Mouse (Mus musculus): ENCODE data around the gene Ran. TPM values are rescaled to one million over a fixed set of nuclear protein-coding genes. Genes with fewer than 3 reads are reported as not detected.

Gene Ran
- polyA plus RNA-seq, 1 experiment from 2014 or later, result 499 TPM

- ATAC-seq (replicated peaks; ENCODE audit: insufficient number of reproducible peaks, low FRiP score, low TSS enrichment), result no peak
- Histone ChIP-seq H3K9ac (ENCODE audit: low read depth, low read length) (no peak overlapping the region), H3K27ac (ENCODE audit: low read depth, low read length) (no peak overlapping the region), H3K9me3 (replicated peaks; ENCODE audit: control insufficient read depth, low read length) (no peaks in the 10 kb centered on the region), H3K27me3 (ENCODE audit: control insufficient read depth, insufficient read depth, low read length) (no peaks in the 10 kb centered on the region), H3K4me3 (ENCODE audit: low read depth, low read length) (no peak overlapping the region), H3K4me1 (ENCODE audit: control insufficient read depth, insufficient read depth, low read length) (no peaks in the 10 kb centered on the region), H3K4me2 (no peak overlapping the region), H3K36me3 (ENCODE audit: control insufficient read depth, insufficient read depth, low read length) (peaks cover 6% of the 10 kb centered on the region)
- WGBS (ENCODE audit: insufficient replicate concordance), result 94% methylated on average over 13 of the region's 13 CpGs
These were observed 33.9 kb upstream of the Ran start for GRCm38 (mm10) chr5:128985946-128986345.

DNA sequence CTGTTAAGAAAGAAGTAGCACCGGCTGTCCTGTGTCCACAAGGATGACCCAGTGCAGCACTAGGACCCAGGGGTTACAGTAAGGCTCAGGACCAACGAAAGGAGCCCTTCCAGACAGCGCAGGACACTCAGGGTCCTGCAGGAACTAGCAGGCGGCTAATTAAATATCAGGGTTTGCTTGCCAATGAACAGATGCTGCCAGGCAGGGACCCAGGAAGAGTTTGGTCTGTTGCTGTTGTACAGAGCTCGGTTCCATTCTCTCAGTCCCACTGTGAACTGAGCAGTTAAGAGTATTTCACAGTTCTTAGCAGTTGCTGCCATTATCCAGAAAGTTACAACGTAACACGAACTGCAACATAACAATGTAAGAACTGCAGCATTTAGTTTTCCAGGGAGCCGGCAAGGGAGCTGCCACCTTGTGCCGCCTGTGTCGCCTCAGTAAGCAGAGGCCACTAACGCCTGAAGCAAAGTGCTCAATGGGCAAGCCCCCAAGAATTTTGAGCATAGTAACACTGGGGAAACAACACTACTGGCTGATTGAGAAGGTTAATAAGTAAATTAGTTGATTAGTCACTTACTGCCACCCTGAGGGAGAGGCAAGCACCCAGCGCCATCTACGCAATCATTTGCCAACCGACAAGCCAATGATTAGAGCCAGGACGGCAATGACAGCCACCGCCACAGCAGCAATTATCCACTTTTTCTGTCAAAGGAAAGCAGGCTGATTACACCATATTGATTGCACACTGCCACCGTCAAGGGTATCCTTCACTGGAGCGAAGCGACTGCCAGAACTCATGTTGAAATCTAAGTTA lies 32.5 kb upstream of the Ran start:
- no peak for ATAC-seq (replicated peaks; ENCODE audit: insufficient number of reproducible peaks, low FRiP score, low TSS enrichment)
- Histone ChIP-seq H3K9ac (ENCODE audit: low read depth, low read length) (no peak overlapping the region), H3K4me1 (ENCODE audit: control insufficient read depth, insufficient read depth, low read length) (no peaks in the 10 kb centered on the region), H3K4me3 (ENCODE audit: low read depth, low read length) (no peak overlapping the region), H3K4me2 (no peak overlapping the region), H3K36me3 (ENCODE audit: control insufficient read depth, insufficient read depth, low read length) (peaks cover 19% of the 10 kb centered on the region), H3K27me3 (ENCODE audit: control insufficient read depth, insufficient read depth, low read length) (no peaks in the 10 kb centered on the region), H3K27ac (ENCODE audit: low read depth, low read length) (no peak overlapping the region), H3K9me3 (replicated peaks; ENCODE audit: control insufficient read depth, low read length) (no peaks in the 10 kb centered on the region)
- WGBS (ENCODE audit: insufficient replicate concordance), result 83% methylated on average over 19 of the region's 19 CpGs

DNA sequence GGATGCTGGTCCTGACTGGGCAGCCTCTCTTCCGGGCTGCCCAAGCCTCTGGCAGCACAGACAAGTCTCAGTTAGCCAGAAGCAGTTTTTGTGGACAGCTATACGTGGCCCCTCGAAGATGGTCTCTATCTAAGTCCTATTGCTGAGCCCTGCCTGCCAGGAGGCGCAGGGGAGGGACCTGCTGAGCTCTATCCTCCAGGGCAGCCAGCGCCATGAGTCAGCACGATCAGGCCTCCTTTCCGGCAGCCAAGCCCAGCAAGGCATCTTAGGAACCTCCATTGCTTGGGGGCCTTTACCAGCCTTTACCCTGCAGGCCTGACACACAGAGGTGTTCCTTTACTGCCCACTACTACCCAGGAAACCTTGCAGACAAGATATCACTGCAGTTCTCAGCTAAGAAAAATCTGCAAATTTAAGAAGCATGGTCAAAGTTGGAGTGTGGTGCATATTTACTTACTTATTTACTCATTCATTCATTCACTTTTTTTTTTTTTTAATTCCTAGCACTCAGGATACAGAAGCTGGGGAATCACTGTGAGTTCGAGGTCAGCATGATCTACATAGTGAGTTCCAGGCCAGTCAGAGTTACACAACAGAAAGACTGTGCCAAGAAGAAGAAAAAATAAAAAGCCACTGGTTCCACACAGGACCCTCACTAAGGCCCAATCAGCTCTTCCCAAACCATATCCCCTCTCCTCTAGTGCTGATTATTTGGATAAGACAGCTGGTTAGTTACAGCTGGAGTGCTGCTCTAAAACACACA lies 19.0 kb upstream of the Ran start:
- Histone ChIP-seq H3K27me3 (ENCODE audit: control insufficient read depth, insufficient read depth, low read length) (no peaks in the 10 kb centered on the region), H3K36me3 (ENCODE audit: control insufficient read depth, insufficient read depth, low read length) (0 out of 2 replicates have a peak, but pooled peaks cover 5% of the 10 kb centered on the region), H3K9ac (ENCODE audit: low read depth, low read length) (0 out of 2 replicates have a peak overlapping the region, but pooled peaks have one; percentile 22), H3K27ac (ENCODE audit: low read depth, low read length) (peak overlapping the region; percentile 24; the same call in 1 of the 2 replicates), H3K4me1 (ENCODE audit: control insufficient read depth, insufficient read depth, low read length) (peaks cover 26% of the 10 kb centered on the region), H3K4me2 (no peak overlapping the region), H3K9me3 (replicated peaks; ENCODE audit: control insufficient read depth, low read length) (no peaks in the 10 kb centered on the region), H3K4me3 (ENCODE audit: low read depth, low read length) (no peak overlapping the region)
- ATAC-seq (replicated peaks; ENCODE audit: insufficient number of reproducible peaks, low FRiP score, low TSS enrichment), result peak; percentile 75
- 38% methylated on average over 8 of the region's 8 CpGs for WGBS (ENCODE audit: insufficient replicate concordance)

DNA sequence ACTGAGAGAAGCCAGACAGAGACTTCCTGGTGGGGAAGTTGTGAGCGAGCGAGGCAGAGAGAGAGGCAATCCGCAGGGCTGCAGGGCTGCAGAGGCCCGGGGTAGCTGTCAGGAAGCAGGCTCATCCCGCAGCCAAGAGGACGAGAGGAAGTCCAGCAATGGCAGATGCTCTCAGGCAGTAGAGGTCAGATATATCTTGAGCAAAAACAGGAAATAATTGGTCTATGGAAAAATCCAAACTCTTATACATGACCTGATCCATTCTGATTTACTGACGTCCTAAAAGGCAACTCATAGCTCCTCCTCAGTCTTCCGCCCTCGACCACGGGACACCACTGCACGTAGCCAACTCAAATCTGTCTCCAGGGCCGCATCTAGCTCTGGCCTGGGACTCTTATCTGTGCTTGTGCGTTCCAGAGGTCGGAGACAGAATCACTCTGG lies 17.3 kb upstream of the Ran start:
- Histone ChIP-seq H3K27ac (ENCODE audit: low read depth, low read length) (peak overlapping the region; percentile 75), H3K4me1 (ENCODE audit: control insufficient read depth, insufficient read depth, low read length) (peaks cover 28% of the 10 kb centered on the region), H3K4me2 (peak overlapping the region; percentile 51), H3K9me3 (replicated peaks; ENCODE audit: control insufficient read depth, low read length) (no peaks in the 10 kb centered on the region), H3K27me3 (ENCODE audit: control insufficient read depth, insufficient read depth, low read length) (no peaks in the 10 kb centered on the region), H3K9ac (ENCODE audit: low read depth, low read length) (peak overlapping the region; percentile 65), H3K36me3 (ENCODE audit: control insufficient read depth, insufficient read depth, low read length) (0 out of 2 replicates have a peak, but pooled peaks cover 5% of the 10 kb centered on the region), H3K4me3 (ENCODE audit: low read depth, low read length) (peak overlapping the region; percentile 12)
- WGBS (ENCODE audit: insufficient replicate concordance), result 14% methylated on average over 14 of the region's 14 CpGs
- ATAC-seq (replicated peaks; ENCODE audit: insufficient number of reproducible peaks, low FRiP score, low TSS enrichment), result 0 out of 2 replicates have a peak, but pooled peaks have one; percentile 16

- H3K27me3 ChIP-seq (ENCODE audit: control insufficient read depth, insufficient read depth, low read length), result no peaks in the 10 kb centered on the region
- H3K9me3 ChIP-seq (replicated peaks; ENCODE audit: control insufficient read depth, low read length), result no peaks in the 10 kb centered on the region
- H3K4me3 ChIP-seq (ENCODE audit: low read depth, low read length), result no peak overlapping the region
- H3K4me1 ChIP-seq (ENCODE audit: control insufficient read depth, insufficient read depth, low read length), result peaks cover 28% of the 10 kb centered on the region
- no peak for ATAC-seq (replicated peaks; ENCODE audit: insufficient number of reproducible peaks, low FRiP score, low TSS enrichment)
- H3K27ac ChIP-seq (ENCODE audit: low read depth, low read length), result no peak overlapping the region
- no peak overlapping the region for H3K9ac ChIP-seq (ENCODE audit: low read depth, low read length)
- no peaks in the 10 kb centered on the region for H3K36me3 ChIP-seq (ENCODE audit: control insufficient read depth, insufficient read depth, low read length)
- H3K4me2 ChIP-seq, result no peak overlapping the region
- 87% methylated on average over 3 of the region's 3 CpGs for WGBS (ENCODE audit: insufficient replicate concordance)
These were observed 14.5 kb upstream of the Ran start for GRCm38 (mm10) chr5:129005416-129005815.

GRCm38 (mm10) chr5:129006031-129006788 lies 13.7 kb upstream of the Ran start:
- Histone ChIP-seq H3K4me1 (ENCODE audit: control insufficient read depth, insufficient read depth, low read length) (peaks cover 21% of the 10 kb centered on the region), H3K4me2 (peak overlapping the region; percentile 89), H3K4me3 (ENCODE audit: low read depth, low read length) (peak overlapping the region; percentile 71; the same call in 1 of the 2 replicates), H3K27me3 (ENCODE audit: control insufficient read depth, insufficient read depth, low read length) (no peaks in the 10 kb centered on the region), H3K36me3 (ENCODE audit: control insufficient read depth, insufficient read depth, low read length) (no peaks in the 10 kb centered on the region), H3K9ac (ENCODE audit: low read depth, low read length) (peak overlapping the region; percentile 55; the same call in 1 of the 2 replicates), H3K9me3 (replicated peaks; ENCODE audit: control insufficient read depth, low read length) (no peaks in the 10 kb centered on the region), H3K27ac (ENCODE audit: low read depth, low read length) (no peak overlapping the region; the same call in 1 of the 2 replicates)
- 65% methylated on average over 18 of the region's 18 CpGs for WGBS (ENCODE audit: insufficient replicate concordance)
- ATAC-seq (replicated peaks; ENCODE audit: insufficient number of reproducible peaks, low FRiP score, low TSS enrichment), result no peak

- Histone ChIP-seq H3K4me2 (peak overlapping the region; percentile 89), H3K9me3 (replicated peaks; ENCODE audit: control insufficient read depth, low read length) (no peaks in the 10 kb centered on the region), H3K9ac (ENCODE audit: low read depth, low read length) (peak overlapping the region; percentile 77), H3K4me1 (ENCODE audit: control insufficient read depth, insufficient read depth, low read length) (peaks cover 13% of the 10 kb centered on the region), H3K27me3 (ENCODE audit: control insufficient read depth, insufficient read depth, low read length) (no peaks in the 10 kb centered on the region), H3K36me3 (ENCODE audit: control insufficient read depth, insufficient read depth, low read length) (no peaks in the 10 kb centered on the region), H3K4me3 (ENCODE audit: low read depth, low read length) (peak overlapping the region; percentile 71), H3K27ac (ENCODE audit: low read depth, low read length) (peak overlapping the region; percentile 54; the same call in 1 of the 2 replicates)
- 47% methylated on average over 14 of the region's 14 CpGs for WGBS (ENCODE audit: insufficient replicate concordance)
- peak; percentile 47 for ATAC-seq (replicated peaks; ENCODE audit: insufficient number of reproducible peaks, low FRiP score, low TSS enrichment)
These were observed 12.5 kb upstream of the Ran start for GRCm38 (mm10) chr5:129007105-129007957.
